Mouse (Mus musculus) monocyte, adult 5-6 weeks (primary cell): ENCODE results near the gene Soga1. TPM values are rescaled to one million over a fixed set of nuclear protein-coding genes. Genes with fewer than 3 reads are reported as not detected.

ENCODE experiments used
- ATAC-seq: fragments of 153-309, 156-312 bp; replicated peaks from 2 replicates; pipeline ENCODE4 v1.8.0; 2017; ENCODE audit warnings: mild to moderate bottlenecking; ENCODE audit not compliant: low TSS enrichment, insufficient number of reproducible peaks, severe bottlenecking, poor library complexity, low FRiP score
- total RNA-seq: library from RNA; stranded (forward); fragments of 200-1000, 200-491, 200-594 nt; gene quantifications from 3 replicates; pipeline ENCODE4 v1.2.3, GENCODE M21; 2017

The Soga1 gene
- total RNA-seq, 1 experiment from 2014 or later, result 0.76 TPM

DNA sequence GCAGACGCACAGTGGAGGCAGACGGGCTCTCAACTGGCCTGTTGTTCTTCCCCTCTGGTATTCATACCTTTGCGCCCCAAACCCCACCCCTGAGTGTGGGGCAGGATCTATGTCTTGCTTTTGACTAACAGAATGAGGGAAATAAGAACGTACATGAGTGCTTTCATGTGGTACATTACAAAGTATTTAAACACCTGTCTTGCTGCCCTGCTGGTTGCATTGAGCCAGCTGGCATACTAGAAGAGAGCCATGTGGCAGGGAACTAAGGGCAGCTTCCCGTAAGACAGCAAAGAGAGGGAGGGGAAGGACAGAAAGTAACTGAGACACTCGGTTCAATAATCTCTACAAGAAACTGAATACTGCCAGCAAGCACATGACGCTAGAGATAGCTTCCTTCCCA lies 108.8 kb downstream of the Soga1 start:
- no peak for ATAC-seq

DNA sequence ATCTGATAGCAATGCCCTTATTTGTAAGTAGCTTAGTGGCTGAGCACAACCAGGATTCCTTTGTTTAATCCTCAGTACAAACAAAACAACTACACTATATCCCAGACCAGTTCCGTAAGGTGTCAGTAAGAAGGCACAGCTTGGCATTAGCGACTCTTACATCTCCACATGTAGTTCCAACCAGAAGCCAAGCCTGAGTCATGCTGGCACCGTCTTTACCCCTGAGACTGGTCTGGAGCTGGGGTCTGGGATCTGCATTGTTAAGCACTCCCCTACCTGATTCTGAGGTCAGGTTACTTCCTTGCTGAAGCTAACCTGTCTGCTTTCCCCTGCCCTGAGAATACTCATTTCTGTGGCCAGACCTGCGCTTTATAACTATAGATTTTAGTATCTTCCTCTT lies 110.6 kb downstream of the Soga1 start:
- ATAC-seq, result no peak

DNA sequence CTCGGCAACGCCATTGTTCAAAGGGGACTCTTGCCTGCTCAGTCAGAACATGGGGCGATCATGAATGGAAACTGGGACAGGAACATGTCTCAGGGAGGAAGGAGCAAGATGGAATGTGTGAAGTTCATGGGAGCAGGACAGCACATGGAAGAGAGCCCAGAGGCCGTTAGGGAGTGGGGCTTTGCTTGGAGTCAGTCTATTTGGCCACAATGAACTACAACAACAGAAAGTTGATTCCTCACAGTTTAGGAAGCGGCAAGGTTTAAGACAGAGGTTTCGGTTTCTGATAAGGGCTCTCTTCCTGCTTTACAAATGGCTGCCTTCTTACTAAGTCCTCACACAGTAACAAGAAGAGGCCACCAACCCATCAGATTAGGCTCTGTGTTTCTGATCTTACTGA lies 111.7 kb downstream of the Soga1 start:
- no peak for ATAC-seq

Other genes with a start within 250 kb of the Soga1 start
- gene Tgif2, start 239.2 kb downstream of the Soga1 start, total RNA-seq, result 3.2 to 5.9 TPM (median 3.5 TPM) in 3 replicates
- 0.38 to 5.2 TPM (median 2.5 TPM) in 3 replicates for gene 4930518I15Rik, start 221.3 kb downstream of the Soga1 start, total RNA-seq
- gene Rab5if, start 216.1 kb downstream of the Soga1 start, total RNA-seq, result 118 to 134 TPM (median 121 TPM) in 3 replicates
- 13.8 to 38.9 TPM (median 15.8 TPM) in 3 replicates for gene Sla2, start 192.1 kb downstream of the Soga1 start, total RNA-seq
- gene Ndrg3, start 87.2 kb downstream of the Soga1 start, total RNA-seq, result 33.9 to 42.9 TPM (median 39.3 TPM) in 3 replicates
- gene Dsn1, start 72.1 kb downstream of the Soga1 start, total RNA-seq, result 13.4 to 31.9 TPM (median 17.8 TPM) in 3 replicates
- gene Tldc2, start 7.8 kb upstream of the Soga1 start, total RNA-seq, result not detected in 3 replicates
- 1,089 to 1,183 TPM (median 1,123 TPM) in 3 replicates for gene Samhd1, start 56.0 kb upstream of the Soga1 start, total RNA-seq
- gene Rbl1, start 125.3 kb upstream of the Soga1 start, total RNA-seq, result 30.9 to 49.8 TPM (median 34.4 TPM) in 3 replicates
- gene Rpn2, start 199.8 kb upstream of the Soga1 start, total RNA-seq, result 116 to 132 TPM (median 127 TPM) in 3 replicates
- gene Mroh8, start 200.3 kb upstream of the Soga1 start, total RNA-seq, result not detected in 3 replicates